Mouse (Mus musculus) heart, postnatal 0 days (tissue): ENCODE measurements at regions not wholly inside any gene's neighbourhood (a gene's known extent, or its start where the extent isn't known, plus 50 kb on each side); places are given as distances from the start of the nearest gene placed in this dataset.

Experiments used
- ATAC-seq: fragments of 200-750 bp; cut with Nextera tagmentation; 2 replicates; pipeline ENCODE4 v1.8.0; 2017; ENCODE audit warnings: low read depth, moderate number of reproducible peaks, moderate library complexity; ENCODE audit not compliant: insufficient read depth
- DNase-seq: peaks from one replicate; pipeline ENCODE4 v3.0.0-alpha.2; 2016; ENCODE audit warnings: low spot score
- H3K27ac ChIP-seq: fragments of 300-500 bp; sonication (generic); 2 replicates; pipeline ENCODE4 v1.5.1; 2014; ENCODE audit warnings: low read depth, mild to moderate bottlenecking
- H3K27me3 ChIP-seq: fragments of 300-500 bp; sonication (generic); 2 replicates; pipeline ENCODE4 v1.6.1; 2014; ENCODE audit warnings: low read length, mixed read lengths; ENCODE audit not compliant: control insufficient read depth, insufficient read depth
- H3K36me3 ChIP-seq: fragments of 300-500 bp; sonication (generic); replicated peaks from 2 replicates; pipeline ENCODE4 v1.6.1; 2014; ENCODE audit warnings: low read length, mixed read lengths; ENCODE audit not compliant: control insufficient read depth, insufficient read depth
- H3K4me1 ChIP-seq: fragments of 300-500 bp; sonication (generic); 2 replicates; pipeline ENCODE4 v1.6.1; 2014; ENCODE audit warnings: antibody characterized with exemption; ENCODE audit not compliant: control insufficient read depth, insufficient read depth
- H3K4me2 ChIP-seq: fragments of 300-500 bp; sonication (generic); 2 replicates; pipeline ENCODE4 v1.6.1; 2014; ENCODE audit warnings: low read depth, mild to moderate bottlenecking, low read length, moderate library complexity
- H3K4me3 ChIP-seq: fragments of 300-500 bp; sonication (generic); 2 replicates; pipeline ENCODE4 v1.5.1; 2014; ENCODE audit warnings: low read depth, low read length
- H3K9ac ChIP-seq: fragments of 300-500 bp; sonication (generic); replicated peaks from 2 replicates; pipeline ENCODE4 v1.6.1; 2014; ENCODE audit warnings: low read depth, low read length, mixed read lengths
- H3K9me3 ChIP-seq: fragments of 300-500 bp; sonication (generic); replicated peaks from 2 replicates; pipeline ENCODE4 v1.6.1; 2016; ENCODE audit warnings: low read length; ENCODE audit not compliant: control insufficient read depth
- CTCF ChIP-seq: IDR thresholded peaks from 2 replicates; pipeline ENCODE4 v1.5.1; 2016; ENCODE audit warnings: antibody characterized with exemption, control low read depth, low read depth
- EP300 ChIP-seq: IDR thresholded peaks from 2 replicates; pipeline ENCODE4 v1.6.1; 2016; ENCODE audit warnings: antibody characterized with exemption, low read depth
- WGBS: fragments of 180-500 bp; shearing (Covaris S2); extraction: QIAGEN DNeasy Blood & Tissue Kit; methylation state at CpG from one replicate; pipeline ENCODE4 v1.1.7; 2014; 5-methylcytosine and 5-hydroxymethylcytosine counted together

DNA sequence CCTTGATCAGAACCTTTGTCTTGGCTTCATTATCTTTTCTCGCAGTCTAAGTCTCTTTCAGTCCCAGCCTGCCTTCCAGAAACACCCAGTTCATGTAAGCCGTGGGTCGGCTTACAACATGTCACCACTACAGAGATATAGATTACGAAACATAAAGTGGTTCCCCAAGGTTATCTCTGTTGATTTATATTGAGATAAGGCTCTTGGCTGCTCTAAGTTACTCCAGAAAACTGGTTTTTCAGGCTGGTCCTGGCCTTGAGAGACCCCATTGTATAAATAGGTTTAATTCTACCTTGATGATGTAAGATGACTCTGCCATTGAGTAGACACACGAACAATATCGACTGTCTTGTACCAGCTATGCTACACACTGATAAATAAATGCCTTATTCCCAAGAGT, 323.8 kb downstream of the Plod2 start:
- Histone ChIP-seq H3K9ac (no peak overlapping the region), H3K27ac (no peak overlapping the region), H3K36me3 (no peaks in the 10 kb centered on the region), H3K4me3 (no peak overlapping the region), H3K4me1 (no peaks in the 10 kb centered on the region), H3K4me2 (no peak overlapping the region), H3K27me3 (no peaks in the 10 kb centered on the region), H3K9me3 (no peaks in the 10 kb centered on the region)
- ATAC-seq (no peak), DNase-seq (no peak)
- TF ChIP-seq CTCF (no peak), EP300 (no peak)
- 81% methylated on average over 6 of the region's 6 CpGs for WGBS

DNA sequence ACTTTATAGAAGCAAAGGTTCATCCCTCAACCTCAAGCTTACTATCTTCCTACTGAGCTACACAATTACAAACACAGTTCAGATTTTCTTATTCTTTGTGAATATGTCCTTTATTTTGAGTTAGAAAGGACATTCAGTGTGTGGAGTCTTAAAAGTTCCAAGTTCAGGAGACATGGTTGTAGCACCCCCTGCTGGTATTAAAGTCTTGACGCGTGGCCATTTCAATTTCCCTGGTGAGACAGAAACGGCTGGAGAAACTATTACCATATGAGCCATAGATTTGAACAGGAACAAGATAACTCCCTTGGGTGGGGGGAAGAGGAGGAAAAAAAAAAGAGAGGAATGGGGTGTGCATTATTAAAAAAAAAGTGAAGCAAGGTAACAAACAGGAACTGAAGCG, 336.6 kb downstream of the Plod2 start:
- ATAC-seq: no peak
- Histone ChIP-seq H3K4me2 (no peak overlapping the region), H3K4me1 (no peaks in the 10 kb centered on the region), H3K4me3 (no peak overlapping the region), H3K9ac (no peak overlapping the region), H3K9me3 (no peaks in the 10 kb centered on the region), H3K36me3 (no peaks in the 10 kb centered on the region), H3K27me3 (no peaks in the 10 kb centered on the region), H3K27ac (no peak overlapping the region)
- TF ChIP-seq CTCF (peak; percentile 60), EP300 (no peak)
- WGBS: 29% methylated on average over 4 of the region's 4 CpGs
- peak; percentile 30 for DNase-seq

DNA sequence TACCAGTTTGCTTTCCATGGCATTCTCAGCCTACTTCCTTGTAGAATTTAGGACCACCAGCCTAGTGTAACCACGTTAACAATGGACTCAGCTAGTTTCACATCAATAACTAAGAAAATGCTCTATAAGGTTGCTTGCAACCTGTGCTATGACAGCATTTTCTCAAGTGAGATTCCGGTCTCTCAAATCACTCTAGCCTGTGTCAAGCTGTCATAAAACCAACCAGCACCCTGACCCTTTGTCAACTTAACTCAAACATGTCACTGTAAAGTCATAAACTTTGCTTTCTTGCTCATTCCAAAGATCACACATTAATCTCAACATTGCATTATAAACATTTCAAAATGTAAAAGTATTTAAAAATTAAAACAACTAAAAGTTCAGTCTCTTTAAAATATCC, 337.8 kb downstream of the Plod2 start:
- no peak overlapping the region for H3K27ac ChIP-seq
- TF ChIP-seq CTCF: no peak
- no peak for TF ChIP-seq EP300
- ATAC-seq (no peak), DNase-seq (no peak)
- H3K9ac ChIP-seq: no peak overlapping the region
- no peak overlapping the region for H3K4me2 ChIP-seq
- no peaks in the 10 kb centered on the region for H3K36me3 ChIP-seq
- no peak overlapping the region for H3K4me3 ChIP-seq
- 66% methylated on average over 2 of the region's 2 CpGs for WGBS
- no peaks in the 10 kb centered on the region for H3K27me3 ChIP-seq
- H3K4me1 ChIP-seq: no peaks in the 10 kb centered on the region
- H3K9me3 ChIP-seq: no peaks in the 10 kb centered on the region

DNA sequence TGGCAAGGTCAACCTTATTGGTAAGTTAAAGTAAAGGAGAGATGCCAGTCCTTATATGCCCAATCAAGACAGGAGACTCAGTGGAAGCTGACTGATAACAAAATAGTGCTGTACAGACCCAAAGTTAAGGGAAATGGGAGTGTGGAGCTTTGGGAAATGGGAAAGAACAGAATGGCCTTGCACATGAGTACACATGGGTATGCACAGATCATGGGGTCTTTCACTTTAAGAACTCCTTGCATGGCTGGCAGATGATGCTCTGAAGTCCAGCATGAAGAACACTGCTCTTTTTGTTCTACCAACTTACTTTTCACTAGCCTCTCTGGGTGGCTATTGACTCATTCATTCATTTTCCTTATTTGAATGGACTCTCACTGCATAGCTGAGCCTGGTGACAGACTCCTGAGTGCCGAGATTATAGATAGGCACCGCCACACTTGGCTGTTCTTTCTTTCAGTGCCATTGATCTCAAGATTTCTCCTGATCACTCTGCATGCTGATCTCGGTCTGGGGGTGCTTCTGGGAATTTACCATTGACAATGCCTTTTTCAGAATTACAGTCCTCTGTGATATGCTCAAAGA, 340.3 kb downstream of the Plod2 start:
- ATAC-seq (no peak), DNase-seq (no peak)
- H3K4me2 ChIP-seq: no peak overlapping the region
- WGBS: 44% methylated on average over 3 of the region's 3 CpGs
- no peaks in the 10 kb centered on the region for H3K27me3 ChIP-seq
- no peak overlapping the region for H3K4me3 ChIP-seq
- H3K9me3 ChIP-seq: no peaks in the 10 kb centered on the region
- H3K9ac ChIP-seq: no peak overlapping the region
- no peaks in the 10 kb centered on the region for H3K4me1 ChIP-seq
- no peak overlapping the region for H3K27ac ChIP-seq
- H3K36me3 ChIP-seq: no peaks in the 10 kb centered on the region
- TF ChIP-seq CTCF (no peak), EP300 (no peak)

DNA sequence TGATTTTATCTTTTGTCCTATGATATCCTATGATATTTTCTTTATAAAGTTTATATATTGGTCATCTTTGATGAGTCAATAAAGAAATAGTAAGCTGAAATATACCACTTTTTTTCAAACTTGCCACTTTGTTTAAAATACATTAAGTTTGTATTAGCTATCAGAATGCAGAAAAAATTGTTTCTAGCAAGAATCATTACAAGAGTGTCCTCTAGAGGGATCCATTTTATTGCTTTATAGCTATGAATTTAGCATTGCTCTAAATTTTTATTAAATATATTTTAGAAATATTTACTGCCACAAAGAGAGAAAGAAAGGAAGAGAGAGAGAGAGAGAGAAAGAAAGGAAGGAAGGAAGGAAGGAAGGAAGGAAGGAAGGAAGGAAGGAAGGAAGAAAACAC, 348.0 kb downstream of the Plod2 start:
- no peak for DNase-seq

DNA sequence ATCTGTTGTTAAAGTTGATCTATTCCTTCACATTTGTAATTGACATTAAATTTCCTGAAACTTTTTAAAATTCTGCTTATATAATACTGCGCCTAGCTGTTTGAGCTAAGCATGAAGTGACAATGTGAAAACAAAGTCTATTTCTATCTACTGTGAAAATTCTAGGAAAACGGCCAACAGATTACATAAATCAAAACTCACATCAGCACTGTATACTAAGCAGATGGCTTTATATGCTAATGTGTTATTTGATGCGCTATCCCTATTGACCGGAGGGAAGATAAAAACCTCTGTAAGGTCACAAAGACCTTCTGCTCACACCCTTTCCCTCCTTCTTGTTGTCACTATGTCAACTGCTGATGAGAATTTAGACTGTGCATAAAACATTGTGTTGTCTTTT, 357.7 kb downstream of the Plod2 start:
- 70% methylated on average over 4 of the region's 4 CpGs for WGBS
- H3K36me3 ChIP-seq: no peaks in the 10 kb centered on the region
- no peak for ATAC-seq

More for the DNA sequence above, 348.0 kb downstream of the Plod2 start:
- Histone ChIP-seq H3K9ac (no peak overlapping the region), H3K36me3 (no peaks in the 10 kb centered on the region), H3K4me1 (no peaks in the 10 kb centered on the region), H3K4me2 (no peak overlapping the region), H3K9me3 (no peaks in the 10 kb centered on the region), H3K27me3 (no peaks in the 10 kb centered on the region), H3K4me3 (no peak overlapping the region), H3K27ac (no peak overlapping the region)
- no peak for ATAC-seq
- TF ChIP-seq CTCF: no peak
- no peak for TF ChIP-seq EP300

More for the DNA sequence above, 357.7 kb downstream of the Plod2 start:
- H3K9ac ChIP-seq: no peak overlapping the region
- TF ChIP-seq EP300: no peak
- TF ChIP-seq CTCF: no peak
- H3K4me2 ChIP-seq: no peak overlapping the region
- no peaks in the 10 kb centered on the region for H3K4me1 ChIP-seq
- no peak overlapping the region for H3K4me3 ChIP-seq
- no peaks in the 10 kb centered on the region for H3K9me3 ChIP-seq
- H3K27me3 ChIP-seq: no peaks in the 10 kb centered on the region
- H3K27ac ChIP-seq: no peak overlapping the region
- DNase-seq: no peak
